Comparison of ENCODE assay signal across 24 mouse cellular contexts in the genomic region with DNA sequence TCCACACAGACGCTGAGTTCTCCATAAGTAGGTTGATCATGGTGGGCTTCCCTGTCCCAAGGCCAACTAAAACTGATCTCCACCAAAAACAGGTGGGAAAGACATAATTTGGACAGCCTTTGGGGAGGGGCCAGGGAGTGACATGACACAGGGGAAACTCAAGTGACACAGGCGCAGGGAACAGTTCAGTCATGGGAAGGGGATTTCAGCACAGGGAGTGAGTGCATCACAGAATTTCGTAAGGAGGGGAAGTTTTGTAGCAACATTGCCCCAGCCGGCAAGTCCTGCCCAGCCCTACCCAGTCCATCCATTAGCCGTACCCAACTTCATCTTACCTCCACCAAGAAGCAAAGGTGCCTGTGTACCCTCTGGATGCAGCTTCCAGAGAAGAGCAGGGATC. TPM values are rescaled to one million over a fixed set of nuclear protein-coding genes. Genes with fewer than 3 reads are reported as not detected.
A peak's percentile ranks its signal among the peaks of the same experiment; 100 is the strongest.
DNase-seq lines count a peak whose midpoint lies in the region; ATAC-seq and TF ChIP-seq lines count a peak whose summit lies in the region.
"Had no signal": no experiment of that assay in that cellular context is flagged by ENCODE, and none has a peak within 500 bp of the region (broad histone marks: within the 10 kb centered on the region; RNA-seq: fewer than 3 reads in every experiment).

No protein-coding gene starts in this region.

- H3K27ac ChIP-seq in lung, postnatal 0 days (ENCODE audit: low read length), result no peak overlapping the region
- peak overlapping the region; percentile 69; the same call in 1 of the 2 replicates for H3K27ac ChIP-seq in liver, embryonic 12.5 days
- H3K27ac ChIP-seq in hindbrain, embryonic 12.5 days, result no peak overlapping the region
- H3K27ac ChIP-seq: embryonic facial prominence, embryonic 13.5 days; forebrain, embryonic 13.5 days; gastrocnemius, adult 2 months; heart, embryonic 15.5 days; midbrain, embryonic 10.5 days had no signal

- TF ChIP-seq CTCF in lung, postnatal 0 days (IDR thresholded peaks at IDR 0.05), result no peak
- TF ChIP-seq CTCF in lung, adult 2 months (IDR thresholded peaks at IDR 0.05; ENCODE audit: insufficient read depth, low read length), result no peak

- no peak overlapping the region for H3K4me2 ChIP-seq in lung, postnatal 0 days (replicated peaks; ENCODE audit: low read depth, low read length)
- no peak overlapping the region for H3K4me2 ChIP-seq in liver, embryonic 12.5 days
- H3K4me2 ChIP-seq in hindbrain, embryonic 12.5 days (replicated peaks), result no peak overlapping the region
- H3K4me2 ChIP-seq: embryonic facial prominence, embryonic 13.5 days; forebrain, embryonic 13.5 days; heart, embryonic 15.5 days; lung, embryonic 14.5 days had no signal

- no peaks in the 10 kb centered on the region for H3K36me3 ChIP-seq in lung, postnatal 0 days (ENCODE audit: insufficient read depth, low read length)
- no peaks in the 10 kb centered on the region for H3K36me3 ChIP-seq in liver, embryonic 12.5 days
- no peaks in the 10 kb centered on the region for H3K36me3 ChIP-seq in hindbrain, embryonic 12.5 days
- H3K36me3 ChIP-seq: embryonic facial prominence, embryonic 13.5 days; heart, embryonic 15.5 days; midbrain, embryonic 10.5 days had no signal

- H3K4me3 ChIP-seq in lung, postnatal 0 days (ENCODE audit: low read depth, low read length), result no peak overlapping the region
- no peak overlapping the region for H3K4me3 ChIP-seq in lung, adult 2 months (replicated peaks; ENCODE audit: extremely low read depth, low read depth, low read length)
- no peak overlapping the region for H3K4me3 ChIP-seq in liver, embryonic 12.5 days
- H3K4me3 ChIP-seq in hindbrain, embryonic 12.5 days, result no peak overlapping the region
- H3K4me3 ChIP-seq: embryonic facial prominence, embryonic 13.5 days; erythroblast, embryonic 14.5 days; forebrain, embryonic 13.5 days; gastrocnemius, adult 2 months; heart, embryonic 15.5 days; midbrain, embryonic 10.5 days had no signal

- TF ChIP-seq POLR2A in lung, adult 2 months (IDR thresholded peaks at IDR 0.05; ENCODE audit: borderline replicate concordance, extremely low read depth, low read depth, low read length), result no peak

- H3K4me1 ChIP-seq in lung, postnatal 0 days (ENCODE audit: insufficient read depth, low read depth, low read length), result no peaks in the 10 kb centered on the region
- H3K4me1 ChIP-seq in lung, adult 2 months (ENCODE audit: control insufficient read depth, insufficient read depth, low read length), result no peaks in the 10 kb centered on the region; the same call in 1 of the 2 replicates
- peaks cover 100% of the 10 kb centered on the region for H3K4me1 ChIP-seq in liver, embryonic 12.5 days
- H3K4me1 ChIP-seq in hindbrain, embryonic 12.5 days, result 0 out of 2 replicates have a peak, but pooled peaks cover 4% of the 10 kb centered on the region

- TF ChIP-seq EP300 in lung, postnatal 0 days (IDR thresholded peaks at IDR 0.05), result no peak

- H3K9me3 ChIP-seq in lung, postnatal 0 days (ENCODE audit: low read length), result no peaks in the 10 kb centered on the region
- no peaks in the 10 kb centered on the region for H3K9me3 ChIP-seq in liver, embryonic 12.5 days (replicated peaks)
- H3K9me3 ChIP-seq in hindbrain, embryonic 12.5 days (replicated peaks), result no peaks in the 10 kb centered on the region
- H3K9me3 ChIP-seq: embryonic facial prominence, embryonic 13.5 days; forebrain, embryonic 13.5 days; heart, embryonic 15.5 days; midbrain, embryonic 10.5 days had no signal

- DNase-seq in lung, postnatal 0 days (ENCODE audit: low spot score), result peak; percentile 25
- no peak for DNase-seq in lung, adult 2 months
- no peak for DNase-seq in urinary bladder, postnatal 4 days (ENCODE audit: low spot score in 2 of 2)
- no peak for DNase-seq in cerebellum, adult 11 months
- DNase-seq: cerebellum, adult 2 months; cerebellum, postnatal 25 days; gastrocnemius, adult 2 months; heart, postnatal 4 days; kidney, postnatal 4 days; lung, embryonic 14.5 days; lung, postnatal 36 days; thymus, postnatal 25 days had no signal

- no peak overlapping the region for H3K9ac ChIP-seq in lung, postnatal 0 days (replicated peaks; ENCODE audit: low read depth)
- no peak overlapping the region for H3K9ac ChIP-seq in liver, embryonic 12.5 days
- H3K9ac ChIP-seq in hindbrain, embryonic 12.5 days, result no peak overlapping the region
- H3K9ac ChIP-seq: embryonic facial prominence, embryonic 13.5 days; forebrain, embryonic 13.5 days; heart, embryonic 15.5 days; lung, embryonic 14.5 days had no signal

- WGBS in lung, postnatal 0 days, result 74% methylated on average over 5 of the region's 5 CpGs
- 79% methylated on average over 5 of the region's 5 CpGs for WGBS in lung, adult 2 months
- WGBS in liver, embryonic 12.5 days (ENCODE audit: insufficient replicate concordance), result 80% methylated on average over 5 of the region's 5 CpGs
- 85% methylated on average over 5 of the region's 5 CpGs for WGBS in hindbrain, embryonic 12.5 days

- no peaks in the 10 kb centered on the region for H3K27me3 ChIP-seq in lung, postnatal 0 days (replicated peaks; ENCODE audit: insufficient read depth, low read length)
- no peaks in the 10 kb centered on the region for H3K27me3 ChIP-seq in liver, embryonic 12.5 days (replicated peaks)
- H3K27me3 ChIP-seq in hindbrain, embryonic 12.5 days, result no peaks in the 10 kb centered on the region
- H3K27me3 ChIP-seq: embryonic facial prominence, embryonic 13.5 days; forebrain, embryonic 13.5 days; heart, embryonic 15.5 days; Patski had no signal

- ATAC-seq in lung, postnatal 0 days, result no peak
- ATAC-seq in liver, embryonic 12.5 days, result no peak
- peak; percentile 35 for ATAC-seq in megakaryocyte progenitor cell, adult 5-6 weeks (replicated peaks; ENCODE audit: poor library complexity)
- ATAC-seq in hindbrain, embryonic 12.5 days (ENCODE audit: low FRiP score), result no peak
- ATAC-seq: forebrain, embryonic 13.5 days; hindbrain, embryonic 16.5 days; intestine, embryonic 16.5 days; midbrain, embryonic 16.5 days had no signal

RNA-seq across cellular contexts. Expression of a gene that starts 52.8 kb away (rescaled TPM):
- polyA plus RNA-seq in lung, postnatal 0 days (2015; fragmentation: Nextera tagmentation; extraction: Ambion mirVana), result 4.9 and 5.7 TPM in 2 replicates
- 15.0 and 23.3 TPM in 2 replicates for polyA plus RNA-seq in lung, adult 2 months (2012; rRNA removed)
- 10.8 TPM in 2 replicates for polyA plus RNA-seq in liver, embryonic 12.5 days (2016; fragmentation: Nextera tagmentation; extraction: Ambion mirVana)
- total RNA-seq in megakaryocyte progenitor cell, adult 5-6 weeks (2015), result 25.4 and 27.1 TPM in 2 replicates
- total RNA-seq in megakaryocyte progenitor cell, adult 5-6 weeks (2017), result 8.6 and 10.7 TPM in 2 replicates
- polyA plus RNA-seq in hindbrain, embryonic 12.5 days (2016; fragmentation: Nextera tagmentation; extraction: Ambion mirVana), result 7.2 and 7.7 TPM in 2 replicates
